In genomic region chr17:43068846-43069553, GRCm38 (mm10) we compare ENCODE assay signal across 17 mouse cellular contexts. TPM values are rescaled to one million over a fixed set of nuclear protein-coding genes. Genes with fewer than 3 reads are reported as not detected.
A peak's percentile ranks its signal among the peaks of the same experiment; 100 is the strongest.
DNase-seq lines count a peak whose midpoint lies in the region; ATAC-seq and TF ChIP-seq lines count a peak whose summit lies in the region.
"Had no signal": no experiment of that assay in that cellular context is flagged by ENCODE, and none has a peak within 500 bp of the region (broad histone marks: within the 10 kb centered on the region; RNA-seq: fewer than 3 reads in every experiment).

No protein-coding gene starts in this region.

- WGBS in forebrain, embryonic 11.5 days = 67% methylated on average over 7 of the region's 7 CpGs
- 47% methylated on average over 7 of the region's 7 CpGs for WGBS in forebrain, embryonic 16.5 days
- WGBS in neural tube, embryonic 14.5 days = 44% methylated on average over 7 of the region's 7 CpGs
- WGBS in neural tube, embryonic 15.5 days = 43% methylated on average over 7 of the region's 7 CpGs
- 77% methylated on average over 7 of the region's 7 CpGs for WGBS in kidney, embryonic 15.5 days

- no peak for ATAC-seq in forebrain, embryonic 11.5 days (replicated peaks; ENCODE audit: low FRiP score)
- ATAC-seq in forebrain, embryonic 16.5 days = no peak
- ATAC-seq in neural tube, embryonic 14.5 days (ENCODE audit: low read depth) = peak; percentile 53; the same call in 1 of the 2 replicates
- no peak for ATAC-seq in neural tube, embryonic 15.5 days (ENCODE audit: low FRiP score)
- ATAC-seq in kidney, embryonic 15.5 days (replicated peaks; ENCODE audit: low FRiP score) = peak; percentile 71
- ATAC-seq: hindbrain, postnatal 0 days; midbrain, embryonic 15.5 days had no signal

- H3K9ac ChIP-seq in forebrain, embryonic 11.5 days (ENCODE audit: low read length) = no peak overlapping the region
- no peak overlapping the region for H3K9ac ChIP-seq in forebrain, embryonic 16.5 days (replicated peaks; ENCODE audit: low read depth, low read length)
- no peak overlapping the region for H3K9ac ChIP-seq in neural tube, embryonic 14.5 days (replicated peaks; ENCODE audit: low read depth, low read length)
- no peak overlapping the region for H3K9ac ChIP-seq in neural tube, embryonic 15.5 days (replicated peaks)
- H3K9ac ChIP-seq in kidney, embryonic 15.5 days = no peak overlapping the region
- H3K9ac ChIP-seq: lung, embryonic 14.5 days; midbrain, embryonic 15.5 days had no signal

- H3K27me3 ChIP-seq in forebrain, embryonic 11.5 days (ENCODE audit: control insufficient read depth, insufficient read depth, low read length) = no peaks in the 10 kb centered on the region
- H3K27me3 ChIP-seq in forebrain, embryonic 16.5 days (replicated peaks; ENCODE audit: control insufficient read depth, insufficient read depth, low read length) = no peaks in the 10 kb centered on the region
- no peaks in the 10 kb centered on the region for H3K27me3 ChIP-seq in neural tube, embryonic 14.5 days (ENCODE audit: control insufficient read depth, insufficient read depth, low read length)
- H3K27me3 ChIP-seq in neural tube, embryonic 15.5 days (replicated peaks) = no peaks in the 10 kb centered on the region
- H3K27me3 ChIP-seq in kidney, embryonic 15.5 days = no peaks in the 10 kb centered on the region
- H3K27me3 ChIP-seq: midbrain, embryonic 15.5 days had no signal

- H3K9me3 ChIP-seq in forebrain, embryonic 11.5 days (ENCODE audit: control insufficient read depth, low read length) = no peaks in the 10 kb centered on the region
- H3K9me3 ChIP-seq in forebrain, embryonic 16.5 days (ENCODE audit: control insufficient read depth, low read length) = no peaks in the 10 kb centered on the region
- no peaks in the 10 kb centered on the region for H3K9me3 ChIP-seq in neural tube, embryonic 14.5 days (ENCODE audit: control insufficient read depth, low read length)
- no peaks in the 10 kb centered on the region for H3K9me3 ChIP-seq in neural tube, embryonic 15.5 days (replicated peaks)
- no peaks in the 10 kb centered on the region for H3K9me3 ChIP-seq in kidney, embryonic 15.5 days (replicated peaks)
- H3K9me3 ChIP-seq: embryonic facial prominence, embryonic 10.5 days; midbrain, embryonic 15.5 days had no signal

- DNase-seq in forebrain, embryonic 11.5 days (ENCODE audit: low spot score) = peak; percentile 16
- DNase-seq in left cerebral cortex, adult 2 months (ENCODE audit: extremely low spot score in 1 of 2, low spot score in 2 of 2) = no peak
- no peak for DNase-seq in urinary bladder, postnatal 10 days (ENCODE audit: low spot score)
- DNase-seq in testis, postnatal 10 days (ENCODE audit: low spot score) = no peak
- DNase-seq: cerebellum, adult 11-12 months; cerebellum, postnatal 36 days; liver; lung, embryonic 14.5 days; thymus, adult 2 months had no signal

- no peak overlapping the region for H3K4me3 ChIP-seq in forebrain, embryonic 11.5 days (ENCODE audit: low read depth, low read length)
- H3K4me3 ChIP-seq in forebrain, embryonic 16.5 days (replicated peaks; ENCODE audit: low read length) = no peak overlapping the region
- no peak overlapping the region for H3K4me3 ChIP-seq in neural tube, embryonic 14.5 days (ENCODE audit: low read depth, low read length)
- H3K4me3 ChIP-seq in neural tube, embryonic 15.5 days (replicated peaks) = no peak overlapping the region
- no peak overlapping the region for H3K4me3 ChIP-seq in kidney, embryonic 15.5 days (replicated peaks)
- no peak overlapping the region for H3K4me3 ChIP-seq in left cerebral cortex, adult 2 months
- H3K4me3 ChIP-seq: embryonic facial prominence, embryonic 10.5 days; erythroblast, embryonic 14.5 days; midbrain, embryonic 15.5 days had no signal

- TF ChIP-seq CTCF in left cerebral cortex, adult 2 months (IDR thresholded peaks at IDR 0.05) = no peak

- no peak overlapping the region for H3K4me2 ChIP-seq in forebrain, embryonic 11.5 days (ENCODE audit: low read depth, low read length, severe bottlenecking)
- H3K4me2 ChIP-seq in forebrain, embryonic 16.5 days (ENCODE audit: low read length) = no peak overlapping the region
- H3K4me2 ChIP-seq in neural tube, embryonic 14.5 days (ENCODE audit: low read depth, low read length) = no peak overlapping the region
- no peak overlapping the region for H3K4me2 ChIP-seq in neural tube, embryonic 15.5 days
- no peak overlapping the region for H3K4me2 ChIP-seq in kidney, embryonic 15.5 days
- H3K4me2 ChIP-seq: lung, embryonic 14.5 days; midbrain, embryonic 15.5 days had no signal

- H3K4me1 ChIP-seq in forebrain, embryonic 11.5 days (replicated peaks; ENCODE audit: control insufficient read depth, insufficient read depth, low read length) = no peaks in the 10 kb centered on the region
- H3K4me1 ChIP-seq in forebrain, embryonic 16.5 days (replicated peaks; ENCODE audit: control insufficient read depth, insufficient read depth, low read length) = peaks cover 2% of the 10 kb centered on the region; the same call in 1 of the 2 replicates
- H3K4me1 ChIP-seq in neural tube, embryonic 14.5 days (ENCODE audit: control insufficient read depth, insufficient read depth, low read length) = no peaks in the 10 kb centered on the region
- H3K4me1 ChIP-seq in neural tube, embryonic 15.5 days = 0 out of 2 replicates have a peak, but pooled peaks cover 15% of the 10 kb centered on the region
- peaks cover 23% of the 10 kb centered on the region for H3K4me1 ChIP-seq in kidney, embryonic 15.5 days
- H3K4me1 ChIP-seq: midbrain, embryonic 15.5 days had no signal

- no peaks in the 10 kb centered on the region; the same call in 1 of the 2 replicates for H3K36me3 ChIP-seq in forebrain, embryonic 11.5 days (ENCODE audit: control insufficient read depth, insufficient read depth, low read length)
- peaks cover 9% of the 10 kb centered on the region; the same call in 1 of the 2 replicates for H3K36me3 ChIP-seq in forebrain, embryonic 16.5 days (ENCODE audit: control insufficient read depth, insufficient read depth)
- H3K36me3 ChIP-seq in neural tube, embryonic 14.5 days (ENCODE audit: control insufficient read depth, insufficient read depth, low read length) = peaks cover 8% of the 10 kb centered on the region; the same call in 1 of the 2 replicates
- H3K36me3 ChIP-seq in neural tube, embryonic 15.5 days = peaks cover 29% of the 10 kb centered on the region
- peaks cover 43% of the 10 kb centered on the region for H3K36me3 ChIP-seq in kidney, embryonic 15.5 days

- H3K27ac ChIP-seq in forebrain, embryonic 11.5 days (ENCODE audit: low read depth, low read length) = no peak overlapping the region
- no peak overlapping the region for H3K27ac ChIP-seq in forebrain, embryonic 16.5 days (ENCODE audit: low read length)
- H3K27ac ChIP-seq in neural tube, embryonic 14.5 days (ENCODE audit: low read depth, low read length) = no peak overlapping the region
- no peak overlapping the region for H3K27ac ChIP-seq in neural tube, embryonic 15.5 days (replicated peaks)
- H3K27ac ChIP-seq in kidney, embryonic 15.5 days = peak overlapping the region; percentile 37; the same call in 1 of the 2 replicates
- H3K27ac ChIP-seq in left cerebral cortex, adult 2 months = no peak overlapping the region
- H3K27ac ChIP-seq: embryonic facial prominence, embryonic 10.5 days; hindbrain, postnatal 0 days; midbrain, embryonic 15.5 days had no signal

- intact Hi-C loops in left cerebral cortex, adult 2 months (cut with DNase I) = no loop called here

RNA-seq across cellular contexts. Expression of gene Tnfrsf21, which starts 52.6 kb away (rescaled TPM):
- 33.4 and 35.3 TPM in 2 replicates for polyA plus RNA-seq in forebrain, embryonic 11.5 days (2014; fragmentation: Nextera tagmentation; extraction: Ambion mirVana)
- 66.5 and 67.8 TPM in 2 replicates for polyA plus RNA-seq in forebrain, embryonic 16.5 days (2015; fragmentation: Nextera tagmentation; extraction: Ambion mirVana)
- 82.6 and 95.8 TPM in 2 replicates for polyA plus RNA-seq in neural tube, embryonic 14.5 days (2014; fragmentation: Nextera tagmentation; extraction: Ambion mirVana)
- 78.6 and 84.4 TPM in 2 replicates for polyA plus RNA-seq in neural tube, embryonic 15.5 days (2015; fragmentation: Nextera tagmentation; extraction: Ambion mirVana)
- 51.9 and 53.8 TPM in 2 replicates for polyA plus RNA-seq in kidney, embryonic 15.5 days (2015; fragmentation: Nextera tagmentation; extraction: Ambion mirVana)
- total RNA-seq in left cerebral cortex, adult 2 months (2021) = 10 to 100 TPM; 81.4 to 82.2 TPM

Comparison
In these comparisons a context has a peak if more than half of its experiments do, and no peak if none do; other contexts are left out.
1. ATAC-seq: peak in neural tube, embryonic 14.5 days (single experiment) and kidney, embryonic 15.5 days (single experiment); none in forebrain, embryonic 11.5 days (single experiment), forebrain, embryonic 16.5 days (single experiment) and neural tube, embryonic 15.5 days (single experiment).